Mouse (Mus musculus): ENCODE data around the gene Sntg2.

- no peak for TF ChIP-seq GATA1 (IDR thresholded peaks at IDR 0.05; ENCODE audit: low read length)
- no peak for TF ChIP-seq TAL1 (IDR thresholded peaks at IDR 0.05; ENCODE audit: low read length)
Observed at GRCm38 (mm10) chr12:30199735-30200134, 173.4 kb downstream of the Sntg2 start.
